Mouse (Mus musculus): Measurements from ENCODE around the gene Terb2.
"Not testable (repeated sequence)": the region's sequence is repeated elsewhere in the genome, so short reads cannot be mapped to it uniquely, and the experiment has no call there.

The Terb2 gene

DNA sequence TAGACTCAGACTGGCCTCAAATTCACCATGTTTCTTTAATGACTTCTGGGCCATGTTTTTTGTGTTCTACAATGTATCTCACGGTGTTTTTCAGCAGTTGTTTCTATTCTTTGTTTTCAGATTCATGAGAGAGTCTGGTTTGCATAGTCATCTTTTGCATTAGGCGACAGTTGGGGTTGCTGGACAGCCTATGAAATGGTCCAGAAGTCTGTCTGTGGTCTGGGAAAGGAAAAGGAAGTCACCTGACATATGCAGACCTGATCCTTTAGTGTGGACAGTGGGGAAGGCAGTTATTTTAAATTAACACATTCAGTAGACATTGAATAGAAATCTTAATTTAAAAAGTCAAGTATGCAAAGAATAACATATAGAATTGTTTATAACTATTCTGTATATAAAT is 23.5 kb upstream of the Terb2 start:
- no peak for DNase-seq

GRCm38 (mm10) chr2:122163430-122164195 is 22.5 kb upstream of the Terb2 start:
- no peak for DNase-seq

GRCm38 (mm10) chr2:122164293-122164692 is 21.8 kb upstream of the Terb2 start:
- DNase-seq = no peak

DNA sequence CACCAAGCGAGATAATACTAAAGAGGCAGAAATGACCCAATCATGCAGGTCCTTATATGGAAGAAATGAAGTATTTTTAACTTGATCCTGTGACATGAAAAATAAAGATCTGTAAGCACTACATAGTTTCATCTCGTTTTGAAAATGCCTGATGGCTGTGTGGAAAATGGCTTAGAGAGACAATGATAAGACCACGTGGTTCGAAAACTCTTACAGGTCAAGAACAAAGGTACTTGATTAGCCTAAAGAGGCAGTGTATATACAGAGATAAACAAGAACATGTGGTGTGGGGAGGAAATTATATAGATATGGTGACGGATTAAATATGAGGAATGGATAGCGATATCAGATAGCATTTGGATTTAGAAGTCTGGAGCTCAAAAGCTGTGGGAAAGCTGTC is 14.8 kb upstream of the Terb2 start:
- DNase-seq = no peak

- no peak for DNase-seq
Measured at GRCm38 (mm10) chr2:122172188-122172587, 13.9 kb upstream of the Terb2 start.

DNA sequence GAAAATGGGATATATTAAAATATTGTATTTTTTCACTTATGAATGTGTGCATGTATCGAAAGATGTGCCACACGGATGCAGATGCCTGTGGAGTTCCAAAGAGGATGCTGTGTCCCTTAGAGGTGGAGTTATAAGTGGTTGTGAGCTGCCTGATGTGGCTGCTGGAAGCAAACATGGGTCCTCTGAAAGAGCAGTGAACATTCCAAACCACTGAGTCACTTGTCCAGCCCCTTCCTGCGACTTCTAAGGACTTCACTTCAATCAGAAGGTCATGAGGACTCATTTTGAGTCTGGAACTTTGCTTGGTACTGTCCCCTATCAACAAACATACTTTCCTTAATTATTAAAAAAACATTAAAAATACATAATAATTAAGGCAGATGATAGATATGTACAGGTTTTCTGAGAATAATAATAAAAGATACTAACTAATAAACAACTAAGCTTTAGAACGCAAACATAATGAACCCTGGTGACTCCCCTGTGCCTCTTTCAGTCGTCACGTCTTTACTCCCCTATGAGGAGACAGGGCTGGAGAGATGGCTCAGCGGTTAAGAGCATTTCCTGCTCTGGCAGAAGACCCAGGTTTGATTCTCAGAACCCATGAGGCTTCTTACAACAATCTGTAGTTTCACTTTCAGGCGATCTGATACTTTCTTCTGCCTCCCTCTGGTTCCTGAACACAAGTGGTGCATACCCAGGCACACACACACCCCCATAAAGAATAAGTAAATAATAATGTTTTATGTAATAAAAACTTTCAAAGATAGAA is 5.8 kb upstream of the Terb2 start:
- DNase-seq = no peak

- no peak for DNase-seq
Measured at GRCm38 (mm10) chr2:122185086-122185485, 986 bp upstream of the Terb2 start.

DNA sequence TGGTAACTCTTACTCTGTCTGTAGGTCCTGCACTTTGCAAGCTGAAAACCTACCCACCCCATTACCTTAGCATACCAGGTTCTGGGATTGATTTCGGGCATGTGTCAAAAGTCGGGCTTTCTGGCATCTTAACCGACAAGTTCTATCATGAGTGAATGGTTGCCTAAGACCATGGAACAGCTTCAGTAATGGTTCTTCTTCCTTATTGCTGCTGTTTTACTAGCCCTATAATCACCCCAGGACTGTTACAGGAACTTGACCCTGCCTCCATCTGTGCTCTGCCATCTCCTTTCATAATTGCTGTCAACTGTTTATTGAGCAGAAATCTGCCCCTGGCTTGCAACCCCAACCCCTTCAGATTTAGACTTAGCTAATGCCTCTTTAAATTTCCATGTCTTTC is 679 bp downstream of the Terb2 start:
- DNase-seq = no peak

DNA sequence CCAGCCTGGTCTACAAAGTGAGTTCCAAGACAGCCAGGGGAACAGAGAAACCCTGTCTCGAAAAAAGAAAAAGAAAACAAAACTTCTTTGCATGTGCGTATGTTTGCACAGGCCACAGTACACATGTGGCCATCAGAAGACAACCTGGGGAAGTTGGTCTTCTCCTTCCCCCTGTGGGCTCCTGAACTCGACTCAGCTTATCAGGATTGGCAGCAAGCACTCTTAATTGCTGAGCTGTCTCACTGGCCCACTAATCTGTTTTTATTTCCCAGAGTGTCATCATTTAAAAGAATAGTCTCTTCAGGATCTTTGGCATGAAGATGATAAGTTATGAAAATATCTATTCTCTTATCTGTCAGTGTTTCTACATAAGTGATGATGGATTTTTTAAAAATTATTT is 5.8 kb downstream of the Terb2 start:
- no peak for DNase-seq

GRCm38 (mm10) chr2:122194509-122194929 is 8.4 kb downstream of the Terb2 start:
- DNase-seq = peak; percentile 68

DNA sequence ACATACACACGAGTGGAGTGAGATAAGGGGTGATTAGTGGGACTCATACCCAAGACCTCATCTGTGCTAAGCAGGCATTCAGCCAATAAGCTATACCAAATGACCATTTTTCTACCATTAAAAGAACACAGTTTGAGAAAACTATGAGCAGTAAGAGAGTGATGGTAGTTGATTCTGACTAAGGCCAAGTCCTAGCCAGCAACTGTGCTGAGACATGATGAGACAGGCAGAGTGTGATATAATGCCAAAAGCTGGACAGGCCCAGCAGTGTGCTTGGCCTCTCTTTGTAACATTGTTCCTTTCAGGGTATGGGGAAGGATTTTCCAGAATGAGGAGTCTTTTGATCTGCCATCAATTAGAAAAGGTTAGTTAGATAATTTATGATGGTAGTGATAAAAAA is 15.4 kb downstream of the Terb2 start:
- DNase-seq = no peak

- no peak for DNase-seq
Measured at GRCm38 (mm10) chr2:122206440-122207107, 20.5 kb downstream of the Terb2 start.

DNA sequence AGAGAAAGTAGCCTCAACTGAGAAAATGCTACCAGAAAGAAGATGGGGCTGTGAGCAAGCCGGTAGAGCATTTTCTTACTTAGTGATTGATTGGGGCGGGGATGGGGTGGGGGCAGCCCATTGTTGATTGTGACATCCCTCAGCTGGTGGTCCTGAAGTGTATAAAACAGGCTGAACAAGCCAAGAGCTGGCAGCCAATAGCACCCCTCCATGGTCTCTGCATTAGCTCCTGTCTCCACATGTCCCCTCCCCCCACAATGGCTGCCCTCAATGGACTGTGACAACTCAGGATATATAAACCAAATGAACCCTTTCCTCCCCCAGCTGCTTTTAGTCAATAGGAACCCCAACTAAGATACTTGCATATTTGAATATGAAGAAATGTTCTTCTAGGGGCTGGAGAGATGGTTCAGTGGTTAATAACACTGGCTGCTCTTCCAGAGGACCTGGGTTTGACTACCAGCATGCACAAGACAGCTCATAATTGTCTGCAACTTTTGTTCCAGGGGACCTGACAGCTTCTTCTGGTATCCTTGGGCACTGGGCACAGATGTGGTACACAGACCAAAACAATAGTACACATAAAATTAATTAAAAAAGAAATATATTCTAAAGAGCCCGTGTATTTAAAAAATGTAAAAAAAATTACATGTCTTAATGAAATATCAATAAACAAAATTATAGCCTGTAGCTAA is 24.6 kb downstream of the Terb2 start:
- DNase-seq = no peak

DNA sequence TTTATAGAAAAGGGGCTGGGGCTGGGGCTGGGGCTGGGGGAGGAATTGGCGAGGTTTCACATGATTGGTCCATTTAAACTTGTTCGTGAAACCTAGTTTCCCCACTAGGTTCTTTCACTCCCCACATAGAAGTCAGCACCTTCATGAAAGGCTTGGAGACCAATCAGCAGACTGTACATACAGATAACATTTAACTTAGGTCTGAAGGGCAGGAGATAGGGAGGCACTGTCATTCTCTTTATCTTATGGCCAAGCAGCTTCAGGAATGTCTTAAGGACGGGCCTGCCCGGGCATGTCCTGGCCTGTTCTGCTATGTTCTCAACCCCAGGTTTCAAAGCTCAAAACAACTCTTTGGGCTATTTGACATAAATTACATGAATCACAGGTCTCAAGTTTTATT is 31.0 kb downstream of the Terb2 start:
- DNase-seq = not testable (repeated sequence)

DNA sequence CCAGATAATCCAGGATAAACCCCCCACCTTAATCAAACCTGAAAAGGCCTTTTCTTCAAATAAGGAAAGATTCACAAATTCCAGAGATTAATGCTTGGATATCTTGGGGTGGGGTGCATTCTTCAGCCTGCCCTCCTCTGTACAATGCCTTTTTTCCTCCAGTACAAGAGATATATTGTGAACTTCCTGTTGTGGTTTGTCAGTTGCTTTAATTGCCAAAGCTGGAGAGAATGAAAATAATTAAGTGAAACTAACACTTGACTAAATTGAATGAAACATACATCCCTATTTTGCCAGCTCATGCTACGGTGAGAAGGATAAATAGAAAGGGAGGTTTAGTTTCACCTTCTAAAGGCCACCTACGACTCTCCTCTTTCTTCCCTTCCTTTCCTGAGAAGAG is 32.2 kb downstream of the Terb2 start:
- DNase-seq = no peak

GRCm38 (mm10) chr2:122221378-122221777 is 35.3 kb downstream of the Terb2 start:
- no peak for DNase-seq

DNA sequence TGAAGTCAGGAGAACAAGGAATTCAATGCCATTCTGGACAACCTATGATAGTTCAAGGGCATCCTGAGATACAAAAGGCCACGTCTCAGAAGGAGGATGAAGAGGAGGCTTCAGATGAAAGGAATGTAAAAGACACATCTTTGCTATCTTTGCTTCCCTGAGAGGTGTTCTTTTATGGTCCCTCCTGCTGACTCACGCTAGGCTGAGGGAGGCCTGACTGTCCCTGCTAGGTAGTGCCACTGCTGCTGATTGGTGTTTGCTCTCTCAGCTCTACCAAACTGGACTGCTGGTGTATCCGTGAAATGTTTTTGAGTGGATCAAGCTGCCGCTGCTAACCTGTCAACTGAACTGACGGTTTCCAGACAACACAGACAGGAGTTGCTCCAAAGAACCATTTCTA is 35.7 kb downstream of the Terb2 start:
- no peak for DNase-seq

- DNase-seq = no peak
Measured at GRCm38 (mm10) chr2:122222272-122222671, 36.2 kb downstream of the Terb2 start.

DNA sequence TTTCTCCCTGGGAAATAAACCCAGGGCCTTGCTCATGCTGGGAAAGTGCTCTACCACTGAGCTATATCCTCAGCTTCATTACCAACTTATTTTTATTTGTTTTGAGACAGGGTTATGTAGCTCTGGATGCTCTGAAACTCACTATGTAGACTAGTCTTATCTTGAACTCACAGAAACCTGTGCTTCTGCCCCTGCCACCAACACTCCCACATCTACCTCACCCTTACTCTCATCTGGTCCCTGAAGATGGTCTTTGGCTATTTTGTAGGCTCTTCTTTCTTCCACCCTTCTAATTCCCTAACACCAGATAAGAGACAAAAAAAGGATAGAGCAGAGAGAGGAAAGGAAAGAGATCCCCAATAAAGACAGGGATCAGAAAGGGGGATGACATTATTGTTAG is 37.6 kb downstream of the Terb2 start:
- DNase-seq = no peak

DNA sequence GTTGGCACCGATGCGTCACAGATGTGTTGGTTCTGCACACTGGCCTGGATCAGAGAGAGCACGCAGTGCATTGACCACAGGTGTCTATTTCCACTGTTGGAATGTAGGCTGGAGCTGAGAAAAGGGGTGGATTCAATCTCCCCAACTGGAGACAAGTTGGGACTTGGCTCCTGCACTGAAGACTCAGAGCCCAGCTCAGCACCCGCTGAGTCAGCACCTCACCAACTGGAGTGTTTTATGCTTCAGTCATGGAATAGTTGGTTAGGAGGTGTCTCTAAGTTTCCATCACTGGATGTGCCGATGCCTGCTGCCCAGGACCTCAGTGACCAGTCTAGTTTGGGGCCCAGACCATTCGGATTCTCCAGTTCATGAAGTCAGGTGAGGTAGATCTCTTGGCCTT is 44.3 kb downstream of the Terb2 start:
- no peak for DNase-seq

- DNase-seq = no peak
Measured at GRCm38 (mm10) chr2:122231616-122232015, 45.5 kb downstream of the Terb2 start.

- no peak for DNase-seq
Measured at GRCm38 (mm10) chr2:122233341-122233740, 47.3 kb downstream of the Terb2 start.
